Mouse (Mus musculus) ES-E14 (cell line): ENCODE data around the gene Odaph.

Experiments used
- CHD2 ChIP-seq: IDR thresholded peaks from 2 replicates; pipeline ENCODE4 v1.6.1; 2014; ENCODE audit warnings: mild to moderate bottlenecking, low read depth, low read length, inconsistent platforms
- HCFC1 ChIP-seq: IDR thresholded peaks from 2 replicates; pipeline ENCODE4 v1.6.1; 2012; ENCODE audit warnings: low read length, inconsistent platforms, borderline replicate concordance; ENCODE audit not compliant: insufficient read depth

- TF ChIP-seq CHD2 (no peak), HCFC1 (no peak)
These were observed 32.7 kb downstream of the Odaph start for GRCm38 (mm10) chr5:92019960-92020359.
